Mouse (Mus musculus): ENCODE results near the gene Zfp980.
"Not testable (repeated sequence)": the region's sequence is repeated elsewhere in the genome, so short reads cannot be mapped to it uniquely, and the experiment has no call there.

Gene Zfp980

GRCm38 (mm10) chr4:145670385-145670784, at the start of gene Zfp980:
TSS of gene Zfp980 (plus strand) at chr4:145670685.
- DNase-seq (ENCODE audit: low read depth) = not testable (repeated sequence)

GRCm38 (mm10) chr4:145640416-145641185, 29.9 kb upstream of the Zfp980 start:
- not testable (repeated sequence) for DNase-seq (ENCODE audit: low read depth)

GRCm38 (mm10) chr4:145674286-145674780, 3.8 kb downstream of the Zfp980 start:
- DNase-seq (ENCODE audit: low read depth) = not testable (repeated sequence)

GRCm38 (mm10) chr4:145680217-145680616, 9.7 kb downstream of the Zfp980 start:
- DNase-seq (ENCODE audit: low read depth) = not testable (repeated sequence)

GRCm38 (mm10) chr4:145680672-145681387, 10.3 kb downstream of the Zfp980 start:
- not testable (repeated sequence) for DNase-seq (ENCODE audit: low read depth)

- DNase-seq (ENCODE audit: low read depth) = not testable (repeated sequence)
Measured at GRCm38 (mm10) chr4:145682021-145682420, 11.5 kb downstream of the Zfp980 start.

GRCm38 (mm10) chr4:145683024-145683766, 12.7 kb downstream of the Zfp980 start:
- not testable (repeated sequence) for DNase-seq (ENCODE audit: low read depth)

GRCm38 (mm10) chr4:145686061-145686460, 15.6 kb downstream of the Zfp980 start:
- not testable (repeated sequence) for DNase-seq (ENCODE audit: low read depth)

GRCm38 (mm10) chr4:145744935-145745644, 74.6 kb downstream of the Zfp980 start:
- DNase-seq (ENCODE audit: low read depth) = not testable (repeated sequence)

- DNase-seq (ENCODE audit: low read depth) = not testable (repeated sequence)
Measured at GRCm38 (mm10) chr4:145745645-145745991, 75.1 kb downstream of the Zfp980 start.
